Mouse (Mus musculus) left cerebral cortex, postnatal 10 days (tissue): ENCODE data around the gene Eno1. TPM values are rescaled to one million over a fixed set of nuclear protein-coding genes. Genes with fewer than 3 reads are reported as not detected.

Experiments used
- DNase-seq, 2 experiments: peaks; one replicate each; pipeline ENCODE4 v3.0.0; 2021 to 2022; ENCODE audit warnings: low spot score in 2 of 2, mixed read lengths in 1 of 2; ENCODE audit errors: extremely low spot score in 1 of 2
- intact Hi-C: fragments of 180-260 bp; cut with DNase I; formaldehyde crosslinking; loops from one replicate; pipeline ENCODE4 v1.15.1; 2025
- total RNA-seq, 2 experiments: library from RNA; stranded (reverse); gene quantifications; 2 replicates each; pipeline ENCODE4 v1.2.3; 2021

Eno1 gene
- total RNA-seq = 100 to 1,000 TPM; 308 to 325 TPM

DNA sequence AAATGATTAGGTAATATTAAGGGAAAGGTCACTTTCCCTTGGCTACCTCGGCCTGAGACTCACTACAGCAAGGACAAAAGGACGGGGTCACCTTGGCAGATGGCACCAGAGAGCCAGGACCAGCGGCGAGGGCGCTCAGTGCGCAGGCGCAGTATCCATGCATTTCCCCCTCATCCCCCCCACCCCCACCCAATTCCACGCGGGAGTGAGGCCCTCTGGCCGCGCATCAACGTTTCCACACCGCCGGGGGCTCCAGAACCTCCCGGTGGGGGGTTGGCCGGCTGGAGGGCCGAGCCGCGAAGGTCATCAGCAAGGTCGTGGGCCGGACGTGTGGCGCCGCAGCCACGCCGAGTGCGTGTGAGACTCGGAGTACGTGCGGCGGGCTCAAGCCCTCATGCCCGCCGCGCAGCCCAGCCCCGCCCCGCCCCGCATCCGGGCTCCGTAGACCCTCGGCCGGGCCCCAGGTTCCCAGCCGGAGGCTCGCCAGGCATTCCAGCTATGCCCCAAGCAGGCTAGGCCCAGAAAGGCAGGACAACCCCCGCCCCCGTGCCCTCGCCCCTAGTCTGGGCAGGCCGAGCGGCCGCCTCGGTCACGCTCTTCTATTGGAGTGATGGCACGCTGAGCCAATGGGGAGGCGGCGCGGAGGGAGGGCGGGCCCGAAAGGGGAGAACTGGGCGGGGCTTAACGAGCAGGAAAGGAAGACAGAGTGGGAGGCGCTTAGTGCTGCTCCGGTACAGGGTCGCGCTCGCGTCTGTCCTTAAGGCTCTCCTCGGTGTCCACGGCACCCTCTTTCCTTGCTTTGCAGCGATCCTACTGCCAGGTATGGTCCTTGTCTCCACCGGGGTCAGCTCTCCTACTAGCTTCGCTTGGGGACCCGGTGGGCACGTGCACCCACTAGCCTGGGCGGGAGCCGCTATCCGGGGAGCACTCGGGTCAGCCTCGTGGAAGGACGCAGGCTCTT, at the start of gene Eno1:
Gene Eno1, plus strand, starts transcription at position 201 of the 961 bp plus-strand sequence.
- intact Hi-C loops = loop anchor here (10.0 kb wide), 1 partner anchor 202 kb away; no protein-coding TSS in a partner anchor
- peak; percentile 93 to 97 for DNase-seq

DNA sequence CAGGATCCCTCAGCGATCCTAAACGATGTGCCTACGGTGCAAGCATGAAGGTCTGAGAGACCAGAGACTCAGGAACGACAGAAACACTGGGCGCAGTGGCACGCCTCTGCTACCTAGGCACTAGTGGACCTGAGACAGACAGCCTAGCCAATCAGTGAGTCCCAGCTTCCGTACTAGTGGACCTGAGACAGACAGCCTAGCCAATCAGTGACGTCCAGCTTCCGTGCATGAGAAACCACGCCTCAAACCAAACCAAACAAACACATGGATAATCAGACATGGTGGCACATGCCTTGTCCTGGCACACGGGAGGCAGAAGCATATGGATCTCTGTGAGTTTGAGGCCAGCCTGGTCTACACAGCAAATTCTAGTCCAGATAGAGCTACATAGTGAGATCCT, 48.3 kb upstream of the Eno1 start:
- DNase-seq = no peak
- intact Hi-C loops = no loop called here

DNA sequence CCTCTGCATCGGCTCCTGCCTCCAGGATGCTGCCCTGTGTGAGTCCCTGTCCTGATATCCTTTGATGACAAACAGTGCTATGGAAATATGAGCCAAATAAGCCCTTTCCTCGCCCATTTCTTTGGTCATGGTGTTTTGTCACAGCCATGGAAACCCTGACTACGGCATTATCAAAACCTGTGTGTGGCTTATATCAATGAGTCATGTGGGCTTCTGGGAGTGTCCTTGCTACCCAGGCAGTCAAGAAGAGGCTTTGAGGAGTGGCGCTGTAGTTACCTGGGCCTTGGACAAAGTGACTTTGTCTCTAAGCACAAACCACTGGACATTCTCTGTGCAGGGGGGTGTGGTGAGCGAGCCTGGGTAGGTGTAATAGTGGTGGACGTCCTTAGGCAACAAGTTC, 44.3 kb upstream of the Eno1 start:
- intact Hi-C loops = no loop called here
- DNase-seq = no peak

DNA sequence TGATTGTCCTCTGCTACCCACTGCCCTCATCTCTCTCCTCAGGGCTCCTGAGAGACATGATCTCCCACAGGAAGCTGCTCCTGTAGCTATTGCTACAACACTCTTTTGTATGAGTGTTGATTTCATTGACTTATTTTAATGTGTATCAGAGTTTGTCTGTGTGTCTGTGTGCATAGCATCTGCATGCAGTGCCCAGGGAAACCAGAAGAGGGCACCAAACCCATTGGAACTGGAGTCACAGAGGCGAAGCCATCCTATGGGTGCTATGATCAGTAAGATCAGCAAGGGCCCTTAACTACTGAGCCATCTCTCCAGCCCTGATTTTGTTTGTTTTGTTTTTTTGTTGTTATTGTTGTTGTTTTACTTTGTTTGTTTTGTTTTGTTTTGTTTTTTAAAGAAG, 42.6 kb upstream of the Eno1 start:
- intact Hi-C loops = no loop called here
- no peak for DNase-seq

DNA sequence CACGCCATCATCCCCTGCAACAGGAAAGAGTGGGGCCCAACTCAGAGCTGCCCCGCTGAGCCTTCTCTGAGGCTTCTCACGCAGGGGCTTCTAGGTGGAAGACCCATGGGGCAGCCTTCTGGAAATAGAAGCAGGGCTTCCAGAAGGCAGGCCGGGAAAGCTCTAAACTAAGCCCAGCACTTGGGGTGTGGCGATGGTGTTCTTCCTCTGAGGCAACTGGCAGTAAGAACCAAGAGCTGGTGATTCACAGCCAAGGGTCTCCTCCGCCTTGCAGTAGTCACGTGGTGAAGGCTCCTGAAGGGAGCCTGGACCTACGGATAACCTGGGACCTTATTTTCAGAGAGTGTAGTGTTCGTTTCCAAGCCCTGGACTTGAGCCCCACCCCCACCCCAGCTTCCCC, 38.3 kb upstream of the Eno1 start:
- intact Hi-C loops = no loop called here
- DNase-seq = no peak

DNA sequence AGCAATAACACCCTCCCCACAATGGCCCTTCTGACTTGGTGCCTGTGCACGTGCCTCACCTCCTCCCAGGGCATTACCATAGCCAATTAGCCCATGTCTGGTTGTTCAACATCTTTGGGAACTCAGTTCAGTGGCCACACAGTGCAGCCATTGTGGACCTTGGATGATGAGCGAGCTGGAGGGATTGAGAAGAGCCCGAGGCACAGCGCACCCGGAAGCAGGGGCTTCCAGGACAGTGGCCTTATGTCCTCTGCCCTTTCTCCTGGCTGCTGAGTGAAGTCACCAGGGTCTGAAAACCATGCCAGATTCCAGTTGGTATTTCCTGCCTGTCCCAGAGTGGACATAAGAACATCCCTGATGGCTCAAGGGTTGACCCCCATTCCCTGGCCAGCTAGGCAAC, 35.3 kb upstream of the Eno1 start, which contains the start of gene Car6:
Gene Car6, minus strand, starts transcription at position 101 of the 400 bp plus-strand sequence.
- intact Hi-C loops = no loop called here
- no peak for DNase-seq

DNA sequence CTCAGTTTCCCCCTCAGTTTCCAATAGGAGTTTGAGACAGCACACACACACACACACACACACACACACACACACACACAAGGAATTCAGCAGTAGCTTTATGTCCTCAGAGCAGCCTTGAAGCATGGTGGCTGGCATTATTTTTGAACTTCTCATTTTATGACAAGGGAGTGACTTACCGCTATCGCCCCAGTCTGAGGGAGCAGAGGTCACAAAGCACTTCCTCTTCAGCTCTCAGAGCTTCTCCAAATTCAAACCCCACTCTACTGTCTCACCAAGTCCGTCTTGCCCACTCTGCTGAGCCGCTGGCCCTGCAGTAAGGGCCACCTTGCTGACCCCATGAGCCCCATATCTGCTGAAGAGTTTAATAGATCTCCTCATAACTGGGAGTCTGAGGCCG, 33.8 kb upstream of the Eno1 start:
- DNase-seq = no peak
- intact Hi-C loops = no loop called here

DNA sequence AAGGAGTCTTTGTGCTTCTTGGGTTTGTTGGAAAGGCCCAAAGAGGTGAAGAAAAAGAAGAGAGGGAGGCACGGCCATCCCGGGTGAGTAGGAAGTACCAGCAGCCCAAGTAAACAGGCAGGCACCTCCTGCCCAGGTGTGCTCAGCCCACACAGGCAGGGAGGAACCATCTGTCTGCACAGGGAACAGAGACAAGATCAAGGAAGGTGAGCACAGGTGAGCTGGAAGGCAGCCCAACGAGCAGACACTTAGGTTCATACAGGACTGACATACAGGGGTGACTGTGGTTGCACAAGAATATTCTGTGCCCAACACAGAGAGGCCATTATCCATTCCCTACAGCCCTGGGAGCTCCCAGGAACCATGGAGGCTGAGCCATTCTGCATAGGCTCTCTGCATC, 31.6 kb upstream of the Eno1 start:
- intact Hi-C loops = no loop called here
- no peak for DNase-seq

DNA sequence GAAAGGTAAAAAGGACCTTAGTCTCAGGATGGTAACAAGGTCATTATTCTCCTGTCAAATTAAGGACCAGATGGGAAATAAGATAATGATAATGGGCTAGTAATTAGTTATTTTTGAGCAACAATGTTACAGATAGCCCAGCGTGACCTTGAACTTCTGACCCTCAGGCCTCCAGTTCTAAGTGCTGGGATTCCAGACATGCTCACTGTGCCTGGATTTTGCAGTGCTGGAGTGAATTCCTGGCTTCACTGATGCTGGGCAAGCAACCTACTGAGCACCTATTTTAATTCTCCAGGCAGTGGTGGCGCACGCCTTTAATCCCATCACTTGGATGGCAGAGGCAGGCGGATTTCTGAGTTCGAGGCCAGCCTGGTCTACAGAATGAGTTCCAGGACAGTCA, 26.8 kb upstream of the Eno1 start:
- no peak for DNase-seq
- intact Hi-C loops = loop anchor here (5.0 kb wide), 1 partner anchor 32 kb away; no protein-coding TSS in a partner anchor

DNA sequence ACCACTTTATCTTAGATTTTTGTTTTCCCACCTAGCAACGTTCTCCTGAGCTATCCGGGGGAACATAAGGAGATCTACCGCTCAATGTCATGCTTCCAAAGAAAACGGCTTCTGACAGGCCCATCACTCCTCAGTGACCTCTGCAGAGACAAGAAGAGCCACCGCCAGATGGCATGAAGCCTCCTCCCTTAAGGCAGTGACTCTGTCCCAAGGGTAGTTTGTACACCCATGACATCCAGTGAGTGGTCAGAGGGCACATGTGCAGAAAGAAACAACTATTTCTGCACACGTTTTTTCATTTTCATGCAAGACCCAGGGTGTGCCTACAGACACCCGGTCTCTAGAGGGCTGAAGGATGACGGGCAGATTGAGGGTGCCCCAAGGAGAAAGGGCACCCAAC, 26.2 kb upstream of the Eno1 start:
- DNase-seq = no peak
- intact Hi-C loops = loop anchor here (5.0 kb wide), 1 partner anchor 33 kb away; no protein-coding TSS in a partner anchor

DNA sequence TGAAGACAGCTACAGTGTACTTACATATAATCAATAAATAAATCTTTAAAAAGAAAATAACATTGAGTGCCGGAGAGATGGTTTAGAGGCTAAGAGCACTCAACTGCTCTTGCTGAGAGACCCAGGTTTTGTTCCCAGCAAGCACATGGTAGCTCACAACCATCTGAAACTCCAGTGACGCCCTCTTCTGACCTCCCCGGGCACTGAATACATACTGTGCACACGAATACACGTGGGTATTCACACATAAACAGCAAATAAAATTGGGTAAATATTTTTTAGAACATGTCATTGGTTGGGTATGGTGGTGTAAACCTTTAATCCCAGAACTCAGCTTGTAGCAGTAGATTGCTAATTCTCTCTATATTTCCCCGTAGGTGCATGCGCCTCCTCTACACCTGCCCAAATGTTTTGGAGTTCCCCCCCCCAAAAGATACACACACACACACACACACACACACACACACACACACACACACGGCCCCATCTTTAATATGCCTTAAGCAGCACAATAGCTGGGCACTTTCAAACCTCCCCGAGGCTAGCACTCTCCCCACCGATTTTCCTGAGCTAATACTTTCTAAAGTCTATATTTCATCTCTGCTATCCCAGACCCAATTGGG, 24.5 kb upstream of the Eno1 start:
- no peak for DNase-seq
- intact Hi-C loops = loop anchor here (5.0 kb wide), 1 partner anchor 35 kb away; no protein-coding TSS in a partner anchor

DNA sequence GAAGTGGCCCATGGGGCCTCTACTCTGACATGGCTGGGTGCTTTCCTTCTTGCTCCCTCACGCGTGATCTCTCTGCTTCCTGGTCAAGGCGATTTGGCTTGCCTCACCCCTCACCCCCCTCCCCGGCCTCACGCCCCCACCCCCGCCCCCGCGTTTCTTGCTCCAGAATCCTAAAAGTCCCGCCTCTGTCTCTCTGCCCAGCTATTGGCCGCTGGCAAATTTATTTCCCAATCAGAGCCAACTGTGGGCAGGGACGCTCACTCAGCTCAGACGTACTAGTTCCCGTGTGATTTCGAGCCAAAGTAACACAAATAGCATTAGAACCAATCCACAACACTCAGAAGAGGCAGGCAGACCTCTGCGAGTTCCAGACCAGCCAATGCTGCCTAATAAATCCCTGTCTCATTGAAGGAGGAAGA, 24.0 kb upstream of the Eno1 start:
- intact Hi-C loops = loop anchor here (5.0 kb wide), 1 partner anchor 35 kb away; no protein-coding TSS in a partner anchor

DNA sequence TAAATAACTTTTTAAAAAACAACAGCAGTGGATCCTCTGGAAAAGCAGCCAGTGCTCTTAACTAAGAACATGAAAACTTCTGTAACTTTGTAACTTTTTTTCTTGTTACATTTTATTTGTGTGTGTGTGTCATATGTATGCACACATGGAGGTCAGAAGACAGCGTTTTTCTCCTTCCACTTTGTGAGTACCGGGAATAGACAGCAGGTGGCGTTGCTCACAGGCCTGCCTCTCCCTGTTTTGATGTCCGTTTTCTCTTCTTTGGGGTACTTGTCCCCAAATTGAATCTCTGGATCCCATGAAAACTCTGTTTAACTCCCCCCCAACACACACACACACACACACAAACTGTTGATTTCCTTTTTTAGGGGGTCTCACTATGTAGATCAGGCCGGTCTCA, 22.6 kb upstream of the Eno1 start:
- no peak for DNase-seq
- intact Hi-C loops = loop anchor here (5.0 kb wide), 1 partner anchor 37 kb away; no protein-coding TSS in a partner anchor

More for the DNA sequence above, 24.0 kb upstream of the Eno1 start:
- peak; percentile 37 to 64 for DNase-seq

DNA sequence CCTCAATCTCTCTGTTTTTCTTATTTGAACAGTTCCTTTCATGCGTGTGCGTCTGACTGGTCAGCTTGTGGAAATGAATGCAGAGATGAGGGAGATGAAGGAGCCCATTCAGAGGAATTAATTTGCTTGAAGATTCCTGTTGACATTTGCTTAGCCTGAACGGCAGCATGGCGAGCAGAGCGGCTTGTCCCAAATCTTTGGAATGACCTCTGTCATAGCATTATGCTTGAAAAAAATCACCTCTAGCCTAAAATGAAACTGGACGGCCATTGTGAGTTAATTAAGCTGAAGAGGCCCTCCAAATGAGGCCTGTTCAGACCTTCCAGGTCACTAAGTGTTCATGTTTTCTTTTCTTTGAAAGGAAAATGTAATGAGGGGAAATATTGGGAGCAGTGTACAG, 20.1 kb upstream of the Eno1 start:
- intact Hi-C loops = no loop called here

DNA sequence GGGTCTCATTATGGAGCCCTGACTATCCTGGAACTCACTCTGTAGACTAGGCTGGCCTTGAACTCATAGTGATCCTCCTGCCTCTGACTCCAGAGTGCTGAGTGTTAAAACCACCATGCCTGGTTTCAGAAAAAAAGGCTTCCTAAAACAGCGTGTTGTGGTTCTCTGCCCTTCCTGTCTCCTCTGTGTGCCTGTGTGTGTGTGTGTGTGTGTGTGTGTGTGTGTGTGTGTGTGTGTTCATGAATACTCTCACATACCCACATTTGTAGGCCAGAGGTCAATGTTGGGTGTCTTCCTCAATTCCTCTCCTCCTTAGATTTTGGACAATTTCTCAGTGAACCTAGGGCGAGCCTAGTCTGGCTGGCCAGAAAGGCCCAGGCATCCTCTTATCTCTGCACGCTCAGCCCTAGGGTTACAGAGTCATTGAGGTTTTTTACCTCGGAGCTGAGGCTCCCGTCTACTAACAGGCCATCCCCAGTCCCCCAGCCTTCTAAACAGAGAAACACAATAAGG, 19.4 kb upstream of the Eno1 start:
- intact Hi-C loops = no loop called here
- DNase-seq = no peak

More for the DNA sequence above, 20.1 kb upstream of the Eno1 start:
- no peak for DNase-seq

DNA sequence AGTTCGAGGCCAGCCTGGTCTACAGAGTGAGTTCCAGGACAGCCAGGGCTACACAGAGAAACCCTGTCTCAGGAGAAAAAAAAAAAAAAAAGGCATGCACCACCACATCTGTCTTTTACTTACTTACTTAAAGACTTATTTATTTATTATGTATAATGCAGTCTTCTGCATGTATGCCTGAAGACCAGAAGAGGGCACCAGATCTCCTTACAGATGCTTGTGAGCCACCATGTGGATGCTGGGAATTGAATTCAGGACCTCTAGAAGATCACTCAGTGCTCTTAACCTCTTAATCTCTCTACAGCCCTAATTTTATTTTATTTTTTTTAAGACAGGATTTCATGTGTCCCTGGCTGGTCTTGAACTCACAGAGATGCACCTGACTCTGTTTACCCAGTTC, 18.6 kb upstream of the Eno1 start:
- intact Hi-C loops = no loop called here
- DNase-seq = no peak

DNA sequence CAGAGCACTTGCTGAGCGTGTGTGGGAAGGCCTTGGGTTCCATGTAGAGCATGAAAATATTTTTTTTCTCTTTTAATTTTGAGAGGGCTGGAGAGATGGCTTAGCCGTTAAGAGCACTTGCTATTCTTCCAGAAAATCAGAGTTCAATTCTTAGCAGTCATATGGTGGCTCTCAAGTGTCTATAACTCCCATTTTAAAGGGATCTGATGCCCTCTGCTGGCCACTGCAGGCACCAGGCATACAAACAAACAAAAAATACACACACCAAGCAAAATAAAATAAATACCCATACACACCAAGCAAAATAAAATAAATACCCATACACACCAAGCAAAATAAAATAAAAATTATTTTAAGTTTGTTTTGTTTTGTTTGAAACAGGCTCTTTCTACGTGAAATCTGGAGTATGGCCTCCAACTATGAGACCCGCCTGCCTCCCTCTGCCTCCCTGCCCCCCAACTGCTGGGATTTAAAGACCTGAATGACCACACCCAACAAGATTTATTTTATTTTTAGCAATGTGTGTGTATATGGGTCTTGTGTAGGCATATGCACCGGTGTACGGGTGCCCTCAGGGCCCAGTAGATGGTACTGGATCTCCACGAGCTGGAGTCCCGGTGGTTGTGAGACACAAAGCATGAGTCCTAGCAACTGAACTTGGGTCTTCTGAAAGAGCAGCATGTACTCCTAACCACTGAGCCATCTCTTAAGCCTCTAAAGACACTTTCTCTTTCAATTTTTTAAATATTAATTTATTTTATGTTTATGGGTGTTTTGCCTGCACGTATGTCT, 16.8 kb upstream of the Eno1 start:
- DNase-seq = peak in 1 of 2 experiments; percentile 56
- intact Hi-C loops = loop anchor here (10.0 kb wide), 1 partner anchor 85 kb away; no protein-coding TSS in a partner anchor

DNA sequence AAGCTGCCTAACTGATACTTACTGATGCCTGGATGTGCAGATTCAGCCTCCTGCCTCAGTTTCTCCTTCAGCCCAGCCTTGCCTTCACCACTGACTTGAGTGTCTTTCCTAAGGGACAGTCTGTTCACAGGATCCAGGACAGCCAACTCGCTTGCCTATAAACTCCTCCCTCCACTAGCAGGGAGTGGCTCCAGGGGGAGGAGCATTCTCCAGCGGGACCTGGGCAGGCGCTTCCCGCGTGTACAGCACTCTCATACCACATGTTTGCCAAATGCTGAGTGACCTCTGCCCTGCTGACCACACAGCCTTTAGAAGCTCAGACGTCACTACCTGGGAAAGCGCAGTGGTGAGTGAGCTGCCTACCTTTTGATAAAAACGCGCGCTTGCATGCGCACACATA, 15.9 kb upstream of the Eno1 start:
- DNase-seq = no peak
- intact Hi-C loops = loop anchor here (10.0 kb wide), 1 partner anchor 86 kb away; no protein-coding TSS in a partner anchor
